Mouse (Mus musculus): ENCODE measurements around the gene Fyn. TPM values are rescaled to one million over a fixed set of nuclear protein-coding genes. Genes with fewer than 3 reads are reported as not detected.

The Fyn gene
- total RNA-seq, 2 experiments from 2014 or later, result 119 to 138 TPM

DNA sequence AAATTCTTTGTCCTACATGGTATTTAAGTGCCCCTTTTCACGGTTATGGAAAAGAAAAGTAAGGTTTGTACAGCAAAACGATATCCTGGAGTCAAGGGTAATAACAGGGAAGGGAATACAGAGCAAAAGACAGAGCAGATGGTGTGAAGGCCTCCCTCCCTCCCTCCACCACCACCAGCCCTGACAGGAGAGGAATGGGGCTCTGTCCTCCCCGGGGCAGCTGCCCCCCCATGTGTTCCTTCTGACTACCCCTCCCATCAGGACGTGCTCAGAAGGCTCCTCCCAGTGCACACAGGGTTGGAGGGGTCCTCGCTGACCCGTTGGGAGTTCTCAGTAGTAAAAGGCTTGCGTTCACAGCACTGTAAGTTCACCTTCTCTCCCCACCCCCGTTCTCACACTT lies 149.6 kb downstream of the Fyn start:
- intact Hi-C loops (cut with DNase I), result loop anchor here (10.0 kb wide), 1 partner anchor 143 kb away; no protein-coding TSS in a partner anchor
- DNase-seq (ENCODE audit: low spot score in 2 of 2), result no peak

DNA sequence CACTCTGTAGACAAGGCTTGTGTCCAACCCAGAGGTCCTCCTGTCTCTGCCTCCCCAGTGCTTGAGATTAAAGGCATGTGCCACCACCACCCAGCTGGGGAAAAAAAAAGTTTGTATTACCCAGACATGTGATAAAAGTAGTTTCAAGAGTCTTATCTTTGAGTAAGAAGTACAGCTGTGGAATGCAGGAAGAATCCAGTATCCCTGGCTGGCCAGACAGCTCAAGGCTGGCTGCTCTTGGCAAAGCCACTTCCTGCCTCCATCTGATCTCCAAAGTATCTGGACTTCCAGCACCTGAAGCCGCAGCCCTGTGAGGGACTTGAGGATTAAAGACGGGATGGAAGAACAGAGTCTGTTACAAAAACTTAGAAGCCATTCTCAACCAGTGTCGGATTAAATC lies 150.2 kb downstream of the Fyn start:
- no peak for DNase-seq (ENCODE audit: low spot score in 2 of 2)
- intact Hi-C loops (cut with DNase I), result loop anchor here (10.0 kb wide), 1 partner anchor 144 kb away; no protein-coding TSS in a partner anchor

- intact Hi-C loops (cut with DNase I), result loop anchor here (1.0 kb wide), 2 partner anchors 281 to 349 kb away; no protein-coding TSS in a partner anchor
- DNase-seq (ENCODE audit: low spot score in 2 of 2), result peak; percentile 36
Observed at GRCm38 (mm10) chr10:39520123-39520989, 151.7 kb downstream of the Fyn start.

- intact Hi-C loops (cut with DNase I), result no loop called here
- DNase-seq (ENCODE audit: low spot score in 2 of 2), result no peak
Observed at GRCm38 (mm10) chr10:39521327-39521726, 152.7 kb downstream of the Fyn start.

GRCm38 (mm10) chr10:39521861-39522391 lies 153.3 kb downstream of the Fyn start:
- DNase-seq (ENCODE audit: low spot score in 2 of 2), result no peak
- intact Hi-C loops (cut with DNase I), result no loop called here

- intact Hi-C loops (cut with DNase I), result no loop called here
- DNase-seq (ENCODE audit: low spot score in 2 of 2), result no peak
Observed at GRCm38 (mm10) chr10:39522857-39523614, 154.4 kb downstream of the Fyn start.

- DNase-seq (ENCODE audit: low spot score in 2 of 2), result no peak
- intact Hi-C loops (cut with DNase I), result no loop called here
Observed at GRCm38 (mm10) chr10:39524355-39524754, 155.7 kb downstream of the Fyn start.

GRCm38 (mm10) chr10:39525431-39525830 lies 156.8 kb downstream of the Fyn start:
- intact Hi-C loops (cut with DNase I), result no loop called here
- no peak for DNase-seq (ENCODE audit: low spot score in 2 of 2)

DNA sequence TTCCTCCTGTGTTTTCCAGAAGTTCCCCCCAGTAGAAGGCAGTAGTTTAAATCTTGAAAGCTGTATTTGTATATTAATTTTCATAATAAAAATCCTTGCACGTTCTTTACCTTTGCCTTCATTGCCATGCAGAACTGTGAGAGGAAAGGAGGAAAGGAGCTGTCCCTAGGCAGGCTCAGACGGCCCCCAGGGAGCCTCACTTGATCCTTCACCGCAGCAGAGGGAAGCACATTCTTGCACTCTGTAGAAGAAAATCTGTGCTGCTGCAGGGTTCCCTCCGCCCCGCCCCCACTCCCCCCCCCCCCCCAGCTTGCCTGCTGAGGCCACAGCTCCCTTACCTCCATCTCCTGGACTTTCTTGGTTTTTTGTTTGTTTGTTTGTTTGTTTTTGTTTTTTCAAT lies 158.5 kb downstream of the Fyn start:
- intact Hi-C loops (cut with DNase I), result no loop called here
- DNase-seq (ENCODE audit: low spot score in 2 of 2), result no peak

DNA sequence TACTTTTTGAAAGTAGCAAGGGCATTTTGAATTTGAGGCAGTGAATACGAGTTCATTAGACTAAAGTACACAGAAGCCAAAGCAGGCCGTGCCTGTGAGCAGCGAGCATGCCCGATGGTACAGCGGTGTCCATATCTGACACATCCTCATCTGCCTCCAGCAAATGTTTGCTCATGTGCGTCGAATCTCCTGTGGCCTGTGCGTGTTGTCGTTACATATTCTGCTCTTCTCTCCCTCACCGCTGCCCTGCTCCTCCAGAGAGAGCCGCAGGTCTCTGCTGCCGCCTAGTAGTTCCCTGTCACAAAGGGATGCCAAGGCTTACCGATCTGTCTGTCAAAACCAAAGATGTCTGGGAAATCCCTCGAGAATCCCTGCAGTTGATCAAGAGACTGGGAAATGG lies 160.5 kb downstream of the Fyn start:
- DNase-seq (ENCODE audit: low spot score in 2 of 2), result no peak
- intact Hi-C loops (cut with DNase I), result no loop called here

- intact Hi-C loops (cut with DNase I), result no loop called here
- DNase-seq (ENCODE audit: low spot score in 2 of 2), result no peak
Observed at GRCm38 (mm10) chr10:39532008-39532740, 163.5 kb downstream of the Fyn start.

DNA sequence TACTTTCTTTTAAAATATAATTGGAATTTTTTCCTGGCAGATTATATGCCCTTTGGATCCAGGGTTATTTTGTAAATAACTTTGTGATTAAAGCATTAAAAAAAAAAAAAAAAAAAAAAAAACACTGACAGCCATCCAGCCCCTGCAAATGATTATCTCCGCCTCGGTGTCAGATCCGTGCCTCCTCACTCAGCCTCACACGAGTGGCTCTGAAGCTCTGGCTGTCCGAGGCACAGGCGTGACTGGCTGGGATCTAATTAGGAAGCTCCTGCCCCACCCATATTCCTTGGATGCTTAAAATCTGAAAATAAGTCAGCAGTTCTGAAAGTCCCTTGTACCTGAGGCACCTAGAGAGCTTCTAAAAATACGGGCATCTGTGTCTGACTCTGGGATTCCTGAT lies 164.2 kb downstream of the Fyn start:
- DNase-seq (ENCODE audit: low spot score in 2 of 2), result no peak

DNA sequence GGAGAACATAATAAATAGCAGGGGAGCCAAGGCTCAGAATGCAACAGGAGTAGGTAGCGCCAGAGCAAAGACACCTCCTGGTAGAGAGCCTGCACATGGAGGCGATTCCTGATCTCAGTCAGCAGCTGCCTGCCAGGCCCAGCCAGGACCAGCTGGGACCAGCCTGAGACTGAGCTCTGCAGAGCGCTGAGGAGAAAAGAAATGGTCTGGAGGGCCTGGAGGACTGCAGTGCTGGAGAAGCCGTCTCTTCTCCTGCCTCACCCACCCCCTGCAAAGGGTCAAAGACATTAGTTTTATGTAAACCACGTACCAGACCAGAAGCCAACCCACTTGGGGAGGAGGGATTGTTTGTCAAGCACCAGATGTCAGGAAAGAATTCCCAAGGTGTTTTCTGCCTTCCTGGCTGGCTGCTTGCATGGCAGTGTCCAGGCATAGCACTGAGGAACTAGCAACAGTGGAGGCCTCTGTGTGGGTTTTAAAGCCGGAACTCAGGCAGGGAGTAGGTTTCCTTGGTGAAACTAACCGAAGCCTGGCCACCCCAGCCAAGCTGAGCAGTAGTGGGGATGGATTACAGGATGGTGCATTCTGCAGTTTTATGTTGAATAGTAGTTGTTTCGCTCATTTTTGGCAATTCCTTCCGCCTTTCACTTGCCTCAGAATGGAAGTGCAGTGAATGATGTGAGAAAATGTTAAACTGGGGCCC lies 165.8 kb downstream of the Fyn start:
- intact Hi-C loops (cut with DNase I), result no loop called here
- peak in 1 of 2 experiments; percentile 45 for DNase-seq (ENCODE audit: low spot score in 2 of 2)

More for the DNA sequence above, 164.2 kb downstream of the Fyn start:
- intact Hi-C loops (cut with DNase I), result no loop called here

DNA sequence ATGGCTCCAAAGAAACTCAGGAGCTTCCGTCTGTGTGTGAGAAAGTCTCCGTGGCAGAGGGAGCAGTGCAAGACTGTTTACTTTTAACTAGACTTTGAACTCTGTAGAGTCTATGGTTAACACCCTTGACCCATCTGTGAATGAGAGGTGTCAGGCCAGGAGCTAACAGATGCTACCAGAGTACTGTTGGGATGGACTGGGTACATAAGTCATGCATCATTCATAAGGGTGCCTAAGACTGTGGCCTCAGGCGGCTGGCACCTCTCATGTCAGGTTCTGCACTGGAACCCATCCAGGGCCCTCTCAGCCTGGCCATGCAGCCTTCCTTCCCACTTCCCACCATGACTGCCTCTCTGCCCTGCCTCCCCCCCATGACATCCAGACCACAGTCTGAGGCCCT lies 166.7 kb downstream of the Fyn start:
- intact Hi-C loops (cut with DNase I), result no loop called here
- no peak for DNase-seq (ENCODE audit: low spot score in 2 of 2)

GRCm38 (mm10) chr10:39536258-39536657 lies 167.6 kb downstream of the Fyn start:
- intact Hi-C loops (cut with DNase I), result loop anchor here (2.0 kb wide), 1 partner anchor 195 kb away; no protein-coding TSS in a partner anchor
- no peak for DNase-seq (ENCODE audit: low spot score in 2 of 2)

- intact Hi-C loops (cut with DNase I), result no loop called here
- DNase-seq (ENCODE audit: low spot score in 2 of 2), result no peak
Observed at GRCm38 (mm10) chr10:39540012-39540647, 171.5 kb downstream of the Fyn start.

GRCm38 (mm10) chr10:39540995-39541394 lies 172.3 kb downstream of the Fyn start:
- peak in 1 of 2 experiments; percentile 30 for DNase-seq (ENCODE audit: low spot score in 2 of 2)
- intact Hi-C loops (cut with DNase I), result no loop called here

- intact Hi-C loops (cut with DNase I), result no loop called here
- DNase-seq (ENCODE audit: low spot score in 2 of 2), result no peak
Observed at GRCm38 (mm10) chr10:39541451-39541874, 172.8 kb downstream of the Fyn start.

Measured in left cerebral cortex, postnatal 36 days (tissue).